Mouse (Mus musculus): ENCODE results near the gene Pex10. TPM values are rescaled to one million over a fixed set of nuclear protein-coding genes. Genes with fewer than 3 reads are reported as not detected.
"Not testable (repeated sequence)": the region's sequence is repeated elsewhere in the genome, so short reads cannot be mapped to it uniquely, and the experiment has no call there.

Gene Pex10
- polyA plus RNA-seq, 1 experiment from 2014 or later: 18.6 TPM

- H3K4me3 ChIP-seq: no peak overlapping the region
- 0 out of 2 replicates have a peak, but pooled peaks cover 3% of the 10 kb centered on the region for H3K27me3 ChIP-seq
- H3K36me3 ChIP-seq: peaks cover 50% of the 10 kb centered on the region
- no peak overlapping the region for H3K27ac ChIP-seq
- H3K4me2 ChIP-seq: no peak overlapping the region
- peaks cover 22% of the 10 kb centered on the region for H3K4me1 ChIP-seq (replicated peaks)
- H3K9me3 ChIP-seq: no peaks in the 10 kb centered on the region
- H3K9ac ChIP-seq: no peak overlapping the region
- 95% methylated on average over 20 of the region's 20 CpGs for WGBS
- no peak for ATAC-seq (ENCODE audit: low FRiP score)
These were observed 1.6 kb downstream of the Pex10 start for GRCm38 (mm10) chr4:155068357-155068972.

DNA sequence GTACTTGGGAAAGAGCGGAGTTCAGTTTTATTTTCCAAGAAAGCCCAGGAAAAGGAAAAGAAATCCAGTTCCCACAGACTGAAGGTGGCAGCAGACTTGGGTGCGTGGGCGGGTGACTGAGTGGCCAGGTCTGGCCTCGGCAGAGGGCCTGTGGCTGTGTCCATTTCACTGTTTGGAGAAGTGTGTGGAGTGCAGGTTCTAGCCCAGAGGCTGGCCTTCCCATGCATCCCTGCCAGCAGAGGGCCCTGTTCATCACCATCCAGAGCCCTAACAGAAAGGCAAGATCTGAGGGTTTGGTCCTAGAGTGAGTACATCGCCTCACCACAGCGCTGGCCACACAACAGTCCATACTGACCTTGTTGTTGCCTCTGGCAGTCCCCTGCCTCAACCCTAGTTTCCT lies 2.4 kb downstream of the Pex10 start:
- 0 out of 2 replicates have a peak, but pooled peaks cover under 1% of the 10 kb centered on the region for H3K27me3 ChIP-seq
- no peak overlapping the region for H3K27ac ChIP-seq
- H3K4me3 ChIP-seq: no peak overlapping the region
- peaks cover 57% of the 10 kb centered on the region for H3K36me3 ChIP-seq
- H3K4me2 ChIP-seq: no peak overlapping the region
- H3K4me1 ChIP-seq (replicated peaks): peaks cover 22% of the 10 kb centered on the region
- 84% methylated on average over 6 of the region's 6 CpGs for WGBS
- H3K9ac ChIP-seq: peak overlapping the region; percentile 43; the same call in 1 of the 2 replicates
- no peaks in the 10 kb centered on the region for H3K9me3 ChIP-seq
- no peak for ATAC-seq (ENCODE audit: low FRiP score)

DNA sequence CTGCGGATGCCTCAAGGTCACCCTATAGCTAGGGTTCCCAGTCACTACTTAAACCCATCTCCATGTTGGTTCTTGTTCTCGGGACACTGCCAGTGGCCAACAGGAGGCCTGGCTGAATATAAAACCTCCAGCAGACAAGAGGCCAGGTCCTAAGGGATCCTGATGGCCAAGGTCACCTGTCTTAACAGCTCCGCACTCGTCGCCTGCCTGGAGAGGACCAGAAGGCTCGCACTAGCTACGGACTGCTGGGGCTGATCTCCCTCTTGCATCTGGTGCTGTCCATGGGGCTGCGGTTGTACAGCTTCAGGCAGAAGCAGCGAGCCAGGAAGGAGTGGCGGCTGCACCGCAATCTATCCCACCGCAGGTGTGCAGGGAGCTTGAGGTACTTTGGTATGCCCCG lies 3.4 kb downstream of the Pex10 start:
- Histone ChIP-seq H3K4me2 (no peak overlapping the region), H3K9ac (no peak overlapping the region), H3K36me3 (peaks cover 66% of the 10 kb centered on the region), H3K4me1 (replicated peaks) (peaks cover 22% of the 10 kb centered on the region), H3K27ac (no peak overlapping the region), H3K9me3 (no peaks in the 10 kb centered on the region), H3K27me3 (no peaks in the 10 kb centered on the region), H3K4me3 (no peak overlapping the region)
- 95% methylated on average over 13 of the region's 13 CpGs for WGBS
- no peak for ATAC-seq (ENCODE audit: low FRiP score)

GRCm38 (mm10) chr4:155070921-155071320 lies 4.1 kb downstream of the Pex10 start:
- 0 out of 2 replicates have a peak overlapping the region, but pooled peaks have one; percentile 10 for H3K9ac ChIP-seq
- H3K9me3 ChIP-seq: no peaks in the 10 kb centered on the region
- H3K4me1 ChIP-seq (replicated peaks): peaks cover 20% of the 10 kb centered on the region
- no peaks in the 10 kb centered on the region for H3K27me3 ChIP-seq
- ATAC-seq (ENCODE audit: low FRiP score): no peak
- no peak overlapping the region for H3K27ac ChIP-seq
- WGBS: 93% methylated on average over 5 of the region's 5 CpGs
- H3K4me2 ChIP-seq: no peak overlapping the region
- H3K36me3 ChIP-seq: peaks cover 74% of the 10 kb centered on the region
- H3K4me3 ChIP-seq: no peak overlapping the region

- Histone ChIP-seq H3K36me3 (peaks cover 93% of the 10 kb centered on the region), H3K4me1 (replicated peaks) (no peaks in the 10 kb centered on the region), H3K9ac (no peak overlapping the region), H3K4me2 (no peak overlapping the region), H3K27ac (no peak overlapping the region), H3K9me3 (no peaks in the 10 kb centered on the region), H3K27me3 (no peaks in the 10 kb centered on the region), H3K4me3 (no peak overlapping the region)
- 72% methylated on average over 9 of the region's 9 CpGs for WGBS
- no peak for ATAC-seq (ENCODE audit: low FRiP score)
These were observed 7.6 kb downstream of the Pex10 start for GRCm38 (mm10) chr4:155074418-155074817.

- no peak overlapping the region for H3K4me2 ChIP-seq
- peaks cover 93% of the 10 kb centered on the region for H3K36me3 ChIP-seq
- WGBS: 89% methylated on average over 9 of the region's 9 CpGs
These were observed 8.3 kb downstream of the Pex10 start for GRCm38 (mm10) chr4:155075137-155075536.

GRCm38 (mm10) chr4:155075813-155076212 lies 9.0 kb downstream of the Pex10 start:
- no peak for ATAC-seq (ENCODE audit: low FRiP score)
- WGBS: 95% methylated on average over 2 of the region's 2 CpGs
- Histone ChIP-seq H3K4me2 (no peak overlapping the region), H3K9me3 (no peaks in the 10 kb centered on the region), H3K9ac (no peak overlapping the region), H3K4me1 (replicated peaks) (no peaks in the 10 kb centered on the region), H3K27ac (no peak overlapping the region), H3K4me3 (no peak overlapping the region), H3K27me3 (no peaks in the 10 kb centered on the region), H3K36me3 (peaks cover 92% of the 10 kb centered on the region)

More at GRCm38 (mm10) chr4:155075137-155075536, 8.3 kb downstream of the Pex10 start:
- no peak overlapping the region for H3K9ac ChIP-seq
- no peaks in the 10 kb centered on the region for H3K4me1 ChIP-seq (replicated peaks)
- H3K27me3 ChIP-seq: no peaks in the 10 kb centered on the region
- no peak for ATAC-seq (ENCODE audit: low FRiP score)
- H3K4me3 ChIP-seq: no peak overlapping the region
- no peaks in the 10 kb centered on the region for H3K9me3 ChIP-seq
- no peak overlapping the region for H3K27ac ChIP-seq

DNA sequence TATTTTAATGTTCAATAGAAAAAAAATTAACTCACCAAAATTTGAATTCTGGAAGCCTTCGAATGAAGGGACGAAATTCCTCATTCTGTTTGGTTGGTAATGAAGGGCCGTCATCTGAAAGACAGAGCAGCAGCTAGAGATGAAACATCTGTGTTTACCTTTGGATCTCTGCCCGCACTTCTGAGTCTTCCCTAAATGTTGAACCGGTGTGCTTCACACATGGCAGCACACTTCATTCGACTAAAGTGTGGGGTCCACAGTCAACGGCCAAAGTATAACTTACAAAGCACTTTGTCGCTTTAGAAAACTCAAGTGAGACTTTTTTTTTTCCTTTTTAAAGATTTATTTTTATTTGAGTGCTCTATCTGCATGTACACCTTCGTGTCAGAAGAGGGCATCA lies 9.9 kb downstream of the Pex10 start:
- no peak overlapping the region for H3K9ac ChIP-seq
- H3K4me2 ChIP-seq: no peak overlapping the region
- H3K36me3 ChIP-seq: peaks cover 90% of the 10 kb centered on the region
- H3K27ac ChIP-seq: no peak overlapping the region
- no peaks in the 10 kb centered on the region for H3K4me1 ChIP-seq (replicated peaks)
- no peak for ATAC-seq (ENCODE audit: low FRiP score)
- H3K27me3 ChIP-seq: no peaks in the 10 kb centered on the region
- H3K4me3 ChIP-seq: no peak overlapping the region
- 90% methylated on average over 9 of the region's 9 CpGs for WGBS
- no peaks in the 10 kb centered on the region for H3K9me3 ChIP-seq

DNA sequence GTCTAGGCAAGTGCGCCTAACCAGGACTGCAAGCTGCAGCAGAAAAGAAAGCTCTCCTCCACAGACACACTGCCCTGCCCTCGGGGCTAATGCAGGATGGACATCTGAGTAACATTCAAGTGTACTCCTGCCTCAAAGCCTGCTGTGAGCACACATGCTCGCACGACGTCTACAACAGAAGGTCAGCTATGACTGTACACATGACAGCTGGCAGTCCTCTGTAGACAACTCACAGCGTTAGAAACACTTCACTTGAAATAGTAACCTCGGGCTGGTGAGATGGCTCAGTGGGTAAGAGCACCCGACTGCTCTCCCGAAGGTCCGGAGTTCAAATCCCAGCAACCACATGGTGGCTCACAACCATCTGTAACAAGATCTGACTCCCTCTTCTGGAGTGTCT lies 12.0 kb downstream of the Pex10 start:
- WGBS: 90% methylated on average over 10 of the region's 10 CpGs
- peaks cover 11% of the 10 kb centered on the region for H3K4me1 ChIP-seq (replicated peaks)
- not testable (repeated sequence) for H3K4me2 ChIP-seq; H3K4me3 ChIP-seq; H3K9me3 ChIP-seq; H3K9ac ChIP-seq; H3K27me3 ChIP-seq; H3K27ac ChIP-seq; ATAC-seq (ENCODE audit: low FRiP score)
- H3K36me3 ChIP-seq: peaks cover 86% of the 10 kb centered on the region

DNA sequence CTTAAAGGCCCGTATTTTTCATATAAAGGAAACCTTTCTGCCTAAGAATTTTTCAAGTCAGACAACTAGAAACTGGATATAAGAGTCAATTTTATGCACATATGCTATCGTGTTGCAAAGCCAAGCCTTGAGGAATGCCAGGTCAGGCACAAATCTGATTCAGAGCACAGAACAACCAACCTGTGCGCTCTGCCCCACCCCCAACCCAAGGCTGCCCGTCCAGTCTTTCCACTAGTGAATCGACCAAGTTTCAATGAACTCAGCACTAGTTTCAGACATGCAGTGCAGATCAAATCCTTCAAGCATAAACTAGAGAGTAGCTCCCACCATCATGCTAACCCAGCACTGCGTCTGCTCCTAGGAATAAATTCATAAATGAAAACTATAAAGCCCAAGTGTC lies 12.8 kb downstream of the Pex10 start:
- no peak overlapping the region for H3K4me2 ChIP-seq
- H3K9me3 ChIP-seq: no peaks in the 10 kb centered on the region
- H3K9ac ChIP-seq: no peak overlapping the region
- H3K36me3 ChIP-seq: peaks cover 78% of the 10 kb centered on the region
- H3K4me1 ChIP-seq (replicated peaks): peaks cover 20% of the 10 kb centered on the region
- WGBS: 91% methylated on average over 6 of the region's 6 CpGs
- ATAC-seq (ENCODE audit: low FRiP score): no peak
- H3K27ac ChIP-seq: no peak overlapping the region
- H3K4me3 ChIP-seq: no peak overlapping the region
- no peaks in the 10 kb centered on the region for H3K27me3 ChIP-seq

GRCm38 (mm10) chr4:155083553-155083952 lies 16.7 kb downstream of the Pex10 start:
- H3K9ac ChIP-seq: no peak overlapping the region
- H3K27ac ChIP-seq: no peak overlapping the region
- no peak overlapping the region for H3K4me2 ChIP-seq
- H3K36me3 ChIP-seq: peaks cover 41% of the 10 kb centered on the region
- H3K4me3 ChIP-seq: no peak overlapping the region
- H3K4me1 ChIP-seq (replicated peaks): peaks cover 39% of the 10 kb centered on the region
- H3K27me3 ChIP-seq: no peaks in the 10 kb centered on the region
- ATAC-seq (ENCODE audit: low FRiP score): no peak
- WGBS: 94% methylated on average over 4 of the region's 4 CpGs
- no peaks in the 10 kb centered on the region for H3K9me3 ChIP-seq

GRCm38 (mm10) chr4:155084351-155084750 lies 17.5 kb downstream of the Pex10 start:
- 89% methylated on average over 7 of the region's 7 CpGs for WGBS
- Histone ChIP-seq H3K36me3 (peaks cover 41% of the 10 kb centered on the region), H3K9ac (0 out of 2 replicates have a peak overlapping the region, but pooled peaks have one; percentile 91), H3K27me3 (no peaks in the 10 kb centered on the region), H3K4me1 (replicated peaks) (peaks cover 39% of the 10 kb centered on the region), H3K4me2 (peak overlapping the region; percentile 95), H3K9me3 (no peaks in the 10 kb centered on the region), H3K4me3 (no peak overlapping the region), H3K27ac (no peak overlapping the region)
- no peak for ATAC-seq (ENCODE audit: low FRiP score)

Data from hindbrain, embryonic 13.5 days (tissue).